Mouse (Mus musculus): ENCODE data around the gene Begain. TPM values are rescaled to one million over a fixed set of nuclear protein-coding genes. Genes with fewer than 3 reads are reported as not detected.

Gene Begain
- polyA plus RNA-seq (2015; fragmentation: Nextera tagmentation; extraction: Ambion mirVana), result 3.4 and 4.6 TPM in 2 replicates

DNA sequence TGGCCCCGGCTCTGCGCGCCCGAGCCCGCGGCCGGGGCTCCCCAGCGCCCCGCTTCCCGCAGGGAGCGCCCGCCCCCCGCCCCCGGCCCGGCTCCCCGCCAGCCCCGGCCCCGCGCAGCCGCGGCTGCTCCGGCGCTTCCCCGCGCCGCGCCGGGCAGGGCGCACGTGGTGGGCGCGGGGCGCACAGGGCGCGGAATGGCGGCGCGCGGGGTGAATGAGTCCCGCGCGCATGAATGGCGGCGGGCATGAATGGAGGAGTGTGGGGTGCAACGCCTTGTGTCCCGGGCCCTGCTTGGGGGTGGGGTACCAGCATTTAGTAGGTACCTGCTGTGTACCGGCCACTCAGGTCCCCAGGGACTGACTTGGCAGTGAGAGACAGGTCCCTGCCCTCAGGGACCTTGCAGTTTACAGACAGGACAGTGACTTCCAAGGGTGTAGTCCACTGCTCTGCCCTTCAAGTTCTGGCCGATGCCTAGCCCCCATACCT, at the start of gene Begain:
TSS of gene Begain (minus strand) at position 51 of the 487 bp plus-strand sequence.
- Histone ChIP-seq H3K27ac (peak within 1 kb of the TSS; percentile 45; the same call in 1 of the 2 replicates), H3K9me3 (replicated peaks) (no peaks in the 10 kb centered on the region), H3K4me3 (replicated peaks) (peak within 1 kb of the TSS; percentile 59), H3K27me3 (peaks cover 22% of the 10 kb centered on the region; the same call in 1 of the 2 replicates), H3K4me1 (peaks cover 16% of the 10 kb centered on the region), H3K9ac (peak within 1 kb of the TSS; percentile 65), H3K36me3 (no peaks in the 10 kb centered on the region), H3K4me2 (peak within 1 kb of the TSS; percentile 92)
- ATAC-seq (replicated peaks; ENCODE audit: low FRiP score), result peak; percentile 34
- 3% methylated on average over 32 of the region's 48 CpGs for WGBS

DNA sequence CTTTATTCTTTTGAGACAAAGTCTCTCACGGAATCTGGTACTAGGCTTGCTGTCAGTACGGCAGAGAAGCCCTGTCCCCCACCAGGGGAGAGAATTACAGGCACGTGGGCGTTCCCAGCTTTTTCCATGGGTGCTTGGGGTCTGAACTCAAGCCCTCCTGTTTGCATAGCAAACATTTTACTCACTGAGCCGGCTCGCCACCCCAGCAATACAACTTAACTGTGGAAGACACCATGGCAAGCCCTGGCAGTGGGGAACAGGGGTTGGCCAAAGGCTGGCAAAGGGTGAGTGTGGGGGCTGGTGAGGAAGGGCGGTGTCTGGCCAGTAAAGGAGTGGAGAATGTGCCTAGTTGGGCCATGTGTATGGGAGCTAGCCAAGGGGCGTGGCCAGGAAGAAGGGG, 47.7 kb upstream of the Begain start:
- Histone ChIP-seq H3K4me2 (no peak overlapping the region), H3K9me3 (replicated peaks) (no peaks in the 10 kb centered on the region), H3K27ac (no peak overlapping the region), H3K36me3 (no peaks in the 10 kb centered on the region), H3K4me3 (replicated peaks) (no peak overlapping the region), H3K4me1 (peaks cover 16% of the 10 kb centered on the region), H3K27me3 (no peaks in the 10 kb centered on the region), H3K9ac (no peak overlapping the region)
- 64% methylated on average over 8 of the region's 8 CpGs for WGBS
- ATAC-seq (replicated peaks; ENCODE audit: low FRiP score), result no peak

DNA sequence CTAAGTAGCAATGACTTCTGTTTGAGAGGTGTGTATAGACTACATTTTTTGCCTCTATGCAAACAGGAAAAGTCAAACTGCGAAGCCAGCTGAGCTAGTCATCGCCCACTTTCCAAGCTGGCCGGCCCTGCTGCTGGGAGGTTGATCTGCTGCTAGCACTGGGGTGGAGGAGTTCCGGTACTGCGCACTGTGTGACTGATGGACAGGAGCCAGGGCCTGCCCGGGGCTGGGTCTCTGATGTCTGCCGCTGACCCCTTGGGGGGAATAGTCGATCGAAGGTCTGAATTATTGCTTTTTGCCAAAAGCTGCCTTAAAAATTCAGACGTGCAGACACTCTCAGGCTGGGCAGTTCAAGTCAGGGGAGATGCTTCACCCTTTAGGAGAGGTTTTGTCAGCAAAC, 47.1 kb upstream of the Begain start:
- ATAC-seq (replicated peaks; ENCODE audit: low FRiP score), result no peak
- 59% methylated on average over 10 of the region's 10 CpGs for WGBS
- H3K27ac ChIP-seq, result no peak overlapping the region
- H3K9ac ChIP-seq, result no peak overlapping the region
- no peak overlapping the region for H3K4me3 ChIP-seq (replicated peaks)
- H3K9me3 ChIP-seq (replicated peaks), result no peaks in the 10 kb centered on the region
- H3K4me1 ChIP-seq, result peaks cover 16% of the 10 kb centered on the region
- no peaks in the 10 kb centered on the region for H3K36me3 ChIP-seq
- no peak overlapping the region for H3K4me2 ChIP-seq
- no peaks in the 10 kb centered on the region for H3K27me3 ChIP-seq

DNA sequence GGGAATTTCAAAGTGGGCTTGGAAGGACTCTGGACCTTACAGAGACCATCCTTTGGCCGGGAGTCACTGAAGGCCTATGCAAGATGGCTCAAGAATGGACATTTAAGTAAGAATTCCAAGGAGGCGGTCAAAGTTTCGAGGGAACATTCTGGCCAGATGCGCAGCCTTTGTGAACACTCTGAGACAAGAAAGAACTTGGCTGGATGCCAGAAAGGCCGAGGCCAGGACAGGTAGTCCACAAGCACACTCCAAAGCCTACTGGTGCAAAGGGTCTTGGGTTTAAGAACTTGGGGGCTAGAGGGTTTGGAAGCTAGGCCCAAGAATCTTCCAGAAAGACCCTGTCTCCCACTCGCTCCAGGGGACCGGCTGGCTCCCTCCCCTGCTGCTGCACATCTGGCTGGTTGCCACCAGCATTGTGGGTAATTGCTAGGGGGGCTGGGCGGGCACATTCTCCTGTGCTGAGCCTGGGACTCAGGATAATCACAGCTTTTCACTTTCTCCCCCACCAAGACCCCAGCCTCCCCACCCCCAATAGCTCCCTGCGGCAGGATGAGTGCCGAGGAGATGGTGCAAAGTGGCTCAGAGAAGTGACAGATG, 45.1 kb upstream of the Begain start:
- no peak overlapping the region for H3K4me2 ChIP-seq
- no peaks in the 10 kb centered on the region for H3K27me3 ChIP-seq
- WGBS, result 59% methylated on average over 10 of the region's 10 CpGs
- no peak overlapping the region for H3K9ac ChIP-seq
- H3K36me3 ChIP-seq, result no peaks in the 10 kb centered on the region
- H3K27ac ChIP-seq, result peak overlapping the region; percentile 66
- ATAC-seq (replicated peaks; ENCODE audit: low FRiP score), result peak; percentile 56; the same call in 1 of the 2 replicates
- peaks cover 16% of the 10 kb centered on the region for H3K4me1 ChIP-seq
- no peaks in the 10 kb centered on the region for H3K9me3 ChIP-seq (replicated peaks)
- H3K4me3 ChIP-seq (replicated peaks), result no peak overlapping the region

DNA sequence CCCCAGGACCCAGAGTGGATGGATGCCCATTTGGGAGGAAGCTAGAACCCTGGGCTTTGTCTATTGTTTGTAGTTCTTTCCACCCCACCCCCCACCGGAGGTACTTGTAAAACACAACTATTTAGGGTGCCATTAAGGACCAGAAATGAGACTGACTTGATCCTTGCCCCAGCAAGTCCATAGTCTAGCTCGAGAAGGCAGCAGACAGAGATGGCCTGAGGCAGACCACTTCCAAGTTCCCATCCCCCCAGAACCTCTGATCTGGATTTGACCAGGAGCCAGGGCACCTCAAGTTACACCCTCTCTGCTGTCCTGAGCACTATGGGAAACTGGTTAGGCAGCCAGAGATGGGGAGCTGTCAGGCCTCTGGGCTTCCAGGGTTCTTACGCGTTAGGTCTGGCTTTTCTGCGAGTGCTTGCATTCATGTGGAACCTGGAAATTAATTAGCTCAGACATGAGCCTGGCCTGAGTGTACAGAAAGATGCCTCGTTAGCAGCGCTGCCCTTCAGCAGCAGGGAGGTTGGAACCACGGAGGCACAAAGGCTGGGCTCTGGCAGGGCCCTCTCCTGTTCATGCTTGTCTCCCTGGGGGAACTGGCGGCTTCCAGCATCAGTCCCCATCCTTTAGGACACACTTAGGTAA, 44.5 kb upstream of the Begain start:
- no peaks in the 10 kb centered on the region for H3K27me3 ChIP-seq
- H3K4me1 ChIP-seq, result peaks cover 16% of the 10 kb centered on the region
- ATAC-seq (replicated peaks; ENCODE audit: low FRiP score), result peak; percentile 83
- no peaks in the 10 kb centered on the region for H3K36me3 ChIP-seq
- no peak overlapping the region for H3K4me2 ChIP-seq
- no peak overlapping the region for H3K4me3 ChIP-seq (replicated peaks)
- peak overlapping the region; percentile 66 for H3K27ac ChIP-seq
- 34% methylated on average over 9 of the region's 9 CpGs for WGBS
- H3K9ac ChIP-seq, result no peak overlapping the region
- no peaks in the 10 kb centered on the region for H3K9me3 ChIP-seq (replicated peaks)

DNA sequence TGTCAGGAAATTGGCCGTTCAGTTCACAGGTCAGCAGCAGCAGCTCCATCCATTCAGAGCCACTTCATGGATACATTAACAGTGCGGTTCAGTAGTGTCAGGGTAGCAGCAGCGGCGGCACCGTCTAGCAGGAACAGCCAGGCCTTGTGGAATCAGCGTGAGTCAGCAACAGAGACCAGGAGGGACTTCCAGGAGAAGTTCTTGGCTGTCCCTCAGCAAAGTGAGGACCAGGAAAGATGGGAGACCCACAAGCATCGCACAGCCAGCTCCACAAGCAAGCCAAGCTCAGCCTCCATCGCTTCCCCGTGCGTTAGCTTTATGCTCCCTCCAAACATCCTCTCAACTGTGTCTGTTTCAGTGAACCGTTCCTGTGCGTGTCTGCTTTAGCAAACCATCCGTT, 40.9 kb upstream of the Begain start:
- Histone ChIP-seq H3K9ac (no peak overlapping the region), H3K4me3 (replicated peaks) (no peak overlapping the region), H3K36me3 (no peaks in the 10 kb centered on the region), H3K4me2 (no peak overlapping the region), H3K9me3 (replicated peaks) (no peaks in the 10 kb centered on the region), H3K27me3 (no peaks in the 10 kb centered on the region), H3K27ac (no peak overlapping the region), H3K4me1 (peaks cover 16% of the 10 kb centered on the region)
- no peak for ATAC-seq (replicated peaks; ENCODE audit: low FRiP score)
- 87% methylated on average over 13 of the region's 13 CpGs for WGBS

DNA sequence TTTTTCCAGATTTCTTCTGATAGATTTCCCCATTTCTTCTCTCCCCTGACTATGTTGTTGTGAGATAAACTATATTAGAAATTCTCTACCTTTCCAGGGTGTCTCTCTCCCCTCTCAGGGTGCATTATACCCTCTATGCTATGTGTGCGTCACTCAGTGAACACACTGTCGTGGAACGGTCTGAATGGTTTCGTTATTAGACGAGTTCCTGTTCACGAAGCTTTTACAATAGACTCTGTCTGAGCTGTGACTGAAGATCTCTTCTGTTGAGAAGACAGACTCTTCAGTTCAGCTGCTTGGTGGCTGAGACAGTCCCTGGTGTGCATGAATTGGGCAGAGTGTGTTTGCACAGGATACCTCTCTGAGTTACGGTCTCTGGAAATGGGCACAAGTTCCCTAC, 32.4 kb upstream of the Begain start:
- Histone ChIP-seq H3K27ac (no peak overlapping the region), H3K4me1 (no peaks in the 10 kb centered on the region), H3K36me3 (no peaks in the 10 kb centered on the region), H3K4me2 (no peak overlapping the region), H3K27me3 (no peaks in the 10 kb centered on the region), H3K9me3 (replicated peaks) (no peaks in the 10 kb centered on the region), H3K4me3 (replicated peaks) (no peak overlapping the region), H3K9ac (no peak overlapping the region)
- ATAC-seq (replicated peaks; ENCODE audit: low FRiP score), result no peak
- WGBS, result 95% methylated on average over 7 of the region's 7 CpGs

DNA sequence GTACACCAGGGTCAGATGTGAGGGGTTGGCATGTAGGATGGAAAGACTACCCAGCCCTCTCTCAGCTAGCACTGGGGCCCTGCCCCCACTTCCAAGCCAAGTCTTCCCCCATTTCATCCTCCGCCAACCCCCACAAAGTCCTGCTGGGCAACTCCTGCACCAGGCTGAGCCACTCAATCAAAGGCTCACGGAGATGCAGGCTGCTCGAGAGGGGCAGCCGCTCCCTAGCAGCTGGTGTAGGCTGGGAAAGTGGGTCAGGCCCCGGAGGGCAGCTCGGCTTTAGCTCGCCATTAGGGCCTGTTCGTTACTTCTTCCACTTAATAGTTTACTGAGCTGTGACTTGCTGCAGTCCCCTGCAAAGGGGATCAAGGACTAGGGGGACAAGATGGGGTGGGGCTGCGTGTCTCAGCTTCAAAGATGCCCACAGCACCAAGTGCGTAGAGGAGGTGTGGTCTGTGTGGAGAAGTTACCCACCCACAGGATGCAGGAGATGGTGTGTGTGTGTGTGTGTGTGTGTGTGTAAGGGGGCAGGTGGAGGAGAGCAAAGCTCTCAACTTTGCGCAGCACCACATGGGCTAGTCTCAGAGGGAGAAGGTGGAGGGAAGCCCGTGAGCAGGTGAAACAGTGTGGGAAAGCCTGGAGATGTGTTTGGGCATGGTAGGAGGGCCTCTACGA, 22.6 kb upstream of the Begain start:
- ATAC-seq (replicated peaks; ENCODE audit: low FRiP score), result peak; percentile 73
- 55% methylated on average over 13 of the region's 13 CpGs for WGBS
- Histone ChIP-seq H3K27me3 (no peaks in the 10 kb centered on the region), H3K4me3 (replicated peaks) (no peak overlapping the region), H3K4me1 (peaks cover 7% of the 10 kb centered on the region), H3K27ac (peak overlapping the region; percentile 32; the same call in 1 of the 2 replicates), H3K36me3 (no peaks in the 10 kb centered on the region), H3K4me2 (no peak overlapping the region), H3K9ac (no peak overlapping the region), H3K9me3 (replicated peaks) (no peaks in the 10 kb centered on the region)

DNA sequence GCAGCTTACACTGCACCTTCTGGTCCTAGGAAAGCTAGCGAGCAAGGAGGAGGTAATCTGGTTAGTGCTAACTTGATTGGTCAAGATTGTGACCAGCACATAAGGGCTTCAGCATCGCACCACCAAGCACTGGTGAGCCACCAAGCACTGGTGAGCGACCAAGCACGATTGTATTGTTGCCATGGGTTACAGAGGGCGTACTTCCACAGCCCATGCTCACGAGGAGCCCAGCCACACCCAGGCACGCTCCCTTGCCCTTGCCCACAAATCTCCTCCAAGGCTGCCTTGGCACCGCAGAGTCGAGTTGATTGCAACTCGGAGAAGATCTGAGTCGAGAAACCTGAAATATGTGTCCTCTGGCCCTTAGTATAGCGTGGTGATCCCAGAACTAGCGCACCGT, 22.0 kb upstream of the Begain start:
- Histone ChIP-seq H3K27me3 (no peaks in the 10 kb centered on the region), H3K4me3 (replicated peaks) (no peak overlapping the region), H3K4me2 (no peak overlapping the region), H3K9me3 (replicated peaks) (no peaks in the 10 kb centered on the region), H3K27ac (peak overlapping the region; percentile 32; the same call in 1 of the 2 replicates), H3K4me1 (peaks cover 7% of the 10 kb centered on the region), H3K36me3 (no peaks in the 10 kb centered on the region), H3K9ac (no peak overlapping the region)
- peak; percentile 66 for ATAC-seq (replicated peaks; ENCODE audit: low FRiP score)
- 65% methylated on average over 14 of the region's 14 CpGs for WGBS

DNA sequence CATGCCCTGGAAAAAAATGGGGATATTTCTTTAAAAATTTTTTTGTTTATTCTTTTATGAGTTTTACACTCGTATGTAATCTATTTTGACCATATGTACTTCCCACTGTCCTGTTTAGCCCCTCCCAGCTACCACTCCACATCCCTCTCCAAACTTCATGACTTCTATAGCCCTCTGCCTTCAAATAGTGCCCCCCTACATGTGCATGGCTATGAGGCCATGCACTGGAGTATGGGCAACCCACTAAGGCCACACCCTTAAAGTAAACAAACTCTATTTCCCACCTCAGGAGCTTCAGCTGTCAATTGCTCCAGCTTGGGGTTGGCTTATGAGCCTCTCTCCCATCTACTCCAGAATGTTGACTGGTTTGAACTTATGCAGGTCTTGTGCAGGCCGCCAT, 18.1 kb upstream of the Begain start:
- Histone ChIP-seq H3K9ac (no peak overlapping the region), H3K4me1 (peaks cover 7% of the 10 kb centered on the region), H3K27me3 (no peaks in the 10 kb centered on the region), H3K36me3 (no peaks in the 10 kb centered on the region), H3K9me3 (replicated peaks) (no peaks in the 10 kb centered on the region), H3K4me3 (replicated peaks) (no peak overlapping the region), H3K4me2 (no peak overlapping the region), H3K27ac (no peak overlapping the region)
- no peak for ATAC-seq (replicated peaks; ENCODE audit: low FRiP score)
- WGBS, result 84% methylated on average over 2 of the region's 2 CpGs

DNA sequence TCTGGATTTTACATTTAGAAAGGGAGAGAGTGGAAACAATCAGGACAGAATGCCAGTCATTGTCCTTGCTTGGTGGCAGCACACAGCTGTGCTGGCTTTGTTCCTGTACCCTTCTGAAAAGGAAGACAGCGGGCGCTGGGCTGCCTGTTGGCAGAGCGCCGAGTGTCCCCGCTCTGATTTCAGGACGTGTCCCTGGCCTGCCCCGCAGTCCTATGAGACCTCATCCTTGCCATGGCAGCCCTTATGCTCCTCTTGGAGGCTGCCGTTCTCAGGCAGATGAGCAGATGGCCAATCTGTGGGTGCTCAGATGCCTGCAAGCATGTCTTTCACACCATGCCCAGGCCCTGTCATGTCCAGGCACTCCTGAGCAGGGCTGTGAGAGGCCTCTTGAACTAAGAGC, 17.7 kb upstream of the Begain start:
- no peak overlapping the region for H3K4me3 ChIP-seq (replicated peaks)
- no peak for ATAC-seq (replicated peaks; ENCODE audit: low FRiP score)
- H3K36me3 ChIP-seq, result no peaks in the 10 kb centered on the region
- WGBS, result 82% methylated on average over 8 of the region's 8 CpGs
- no peak overlapping the region for H3K27ac ChIP-seq
- no peaks in the 10 kb centered on the region for H3K9me3 ChIP-seq (replicated peaks)
- no peaks in the 10 kb centered on the region for H3K27me3 ChIP-seq
- no peak overlapping the region for H3K9ac ChIP-seq
- H3K4me1 ChIP-seq, result peaks cover 7% of the 10 kb centered on the region
- H3K4me2 ChIP-seq, result no peak overlapping the region

DNA sequence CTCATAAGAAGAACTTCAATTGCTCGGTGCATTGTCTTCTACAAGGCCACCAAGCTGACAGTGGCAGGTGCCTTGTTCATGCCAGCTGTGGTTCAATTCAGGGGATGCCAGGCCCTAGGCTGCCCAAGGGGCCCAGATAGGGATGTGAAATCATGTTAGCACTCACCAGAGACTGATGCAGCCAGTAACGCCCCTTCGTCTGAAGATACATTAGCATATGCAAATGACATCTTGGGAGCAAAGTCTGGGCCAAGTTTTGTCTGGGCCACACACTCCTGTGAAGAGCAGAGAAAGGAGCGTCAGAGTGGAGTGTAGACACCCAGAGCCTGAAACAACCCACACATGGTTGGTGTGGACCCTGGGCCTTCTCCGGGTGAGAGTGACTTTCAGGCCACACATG, 17.0 kb upstream of the Begain start:
- Histone ChIP-seq H3K4me1 (peaks cover under 1% of the 10 kb centered on the region; the same call in 1 of the 2 replicates), H3K36me3 (no peaks in the 10 kb centered on the region), H3K27me3 (no peaks in the 10 kb centered on the region), H3K9ac (no peak overlapping the region), H3K4me2 (no peak overlapping the region), H3K9me3 (replicated peaks) (no peaks in the 10 kb centered on the region), H3K27ac (no peak overlapping the region), H3K4me3 (replicated peaks) (no peak overlapping the region)
- no peak for ATAC-seq (replicated peaks; ENCODE audit: low FRiP score)
- WGBS, result 77% methylated on average over 5 of the region's 5 CpGs
